Mouse (Mus musculus) CH12.LX (cell line): ENCODE measurements around the gene Irf8. TPM values are rescaled to one million over a fixed set of nuclear protein-coding genes. Genes with fewer than 3 reads are reported as not detected.

Experiments
- DNase-seq: peaks from one replicate; pipeline ENCODE4 v3.0.0-alpha.2; 2013; ENCODE audit errors: extremely low read depth
- H3K27ac ChIP-seq: 2 replicates; pipeline ENCODE4 v1.5.1; 2012; ENCODE audit warnings: low read depth, mild to moderate bottlenecking, control low read depth, moderate library complexity; ENCODE audit not compliant: insufficient read depth
- H3K27me3 ChIP-seq: replicated peaks from 2 replicates; pipeline ENCODE3; 2012; ENCODE audit warnings: inconsistent platforms
- H3K36me3 ChIP-seq, 2 experiments: replicated peaks in 1 of 2; 2 replicates each; pipeline versions ENCODE3 to v1.6.1; 2012; ENCODE audit warnings: inconsistent platforms in 1 of 2, low read length in 1 of 2, mild to moderate bottlenecking in 1 of 2, mixed read lengths in 1 of 2, moderate library complexity in 1 of 2; ENCODE audit not compliant: control insufficient read depth in 1 of 2, insufficient read depth in 1 of 2
- H3K4me1 ChIP-seq, 2 experiments: 2 replicates each; pipeline ENCODE4 v1.6.1; 2012; ENCODE audit warnings: inconsistent platforms in 1 of 2, moderate library complexity in 1 of 2; ENCODE audit not compliant: insufficient read depth in 2 of 2, control insufficient read depth in 1 of 2
- H3K4me2 ChIP-seq: 2 replicates; pipeline ENCODE4 v1.6.1; 2012; ENCODE audit warnings: low read depth, mild to moderate bottlenecking, control low read depth; ENCODE audit not compliant: poor library complexity, insufficient read depth, severe bottlenecking
- H3K4me3 ChIP-seq, 3 experiments: fragments of 150-350 bp in 1 of 3; sonication (generic) in 1 of 3; replicated peaks in 1 of 3; 2 replicates each; pipeline versions ENCODE3 to v1.5.1; 2011 to 2012; ENCODE audit warnings: low read depth in 2 of 3, low read length in 2 of 3, mild to moderate bottlenecking in 2 of 3, moderate library complexity in 2 of 3, control low read depth in 1 of 3, improper control_type of control experiment in 1 of 3, inconsistent platforms in 1 of 3, mixed read lengths in 1 of 3; ENCODE audit not compliant: poor library complexity in 1 of 3
- H3K79me2 ChIP-seq: replicated peaks from 2 replicates; pipeline ENCODE4 v1.6.1; 2012; ENCODE audit warnings: mild to moderate bottlenecking, moderate library complexity; ENCODE audit not compliant: control insufficient read depth, poor library complexity, insufficient read depth, severe bottlenecking; ENCODE audit errors: extremely low read depth
- H3K9ac ChIP-seq: 2 replicates; pipeline ENCODE4 v1.6.1; 2012; ENCODE audit warnings: low read depth, mild to moderate bottlenecking, control low read depth, moderate library complexity; ENCODE audit not compliant: insufficient read depth
- H3K9me3 ChIP-seq: replicated peaks from 2 replicates; pipeline ENCODE3; 2012; ENCODE audit warnings: low read length, inconsistent platforms, mixed read lengths
- BHLHE40 ChIP-seq: IDR thresholded peaks from 2 replicates; pipeline ENCODE4 v1.6.1; 2011; ENCODE audit warnings: mild to moderate bottlenecking, low read depth, low read length, improper control_type of control experiment
- CHD2 ChIP-seq: IDR thresholded peaks from 2 replicates; pipeline ENCODE4 v1.6.1; 2011; ENCODE audit warnings: low read length, improper control_type of control experiment
- CTCF ChIP-seq, 2 experiments: IDR thresholded peaks in 1 of 2; conservative IDR thresholded peaks in 1 of 2; 2 replicates each; pipeline ENCODE4 v1.5.1; 2011 to 2012; ENCODE audit warnings: low read depth in 2 of 2, low read length in 2 of 2, improper control_type of control experiment in 1 of 2, inconsistent platforms in 1 of 2, mild to moderate bottlenecking in 1 of 2, moderate library complexity in 1 of 2
- E2F4 ChIP-seq: IDR thresholded peaks from 2 replicates; pipeline ENCODE4 v1.6.1; 2011; ENCODE audit warnings: low read depth, low read length, improper control_type of control experiment; ENCODE audit not compliant: insufficient replicate concordance
- ETS1 ChIP-seq: conservative IDR thresholded peaks from 2 replicates; pipeline ENCODE4 v1.6.1; 2012; ENCODE audit warnings: low read depth, mild to moderate bottlenecking, inconsistent platforms, low read length, improper control_type of control experiment, moderate library complexity
- IRF4 ChIP-seq: IDR thresholded peaks from 2 replicates; pipeline ENCODE4 v1.6.1; 2014; ENCODE audit warnings: low read depth, mild to moderate bottlenecking, inconsistent platforms, low read length, improper control_type of control experiment
- MAX ChIP-seq: IDR thresholded peaks from 2 replicates; pipeline ENCODE4 v1.6.1; 2011; ENCODE audit warnings: low read length, improper control_type of control experiment
- MAZ ChIP-seq: IDR thresholded peaks from 2 replicates; pipeline ENCODE4 v1.6.1; 2012; ENCODE audit warnings: low read depth, mild to moderate bottlenecking, inconsistent platforms, low read length, improper control_type of control experiment, moderate library complexity
- MXI1 ChIP-seq: IDR thresholded peaks from 2 replicates; pipeline ENCODE4 v1.6.1; 2011; ENCODE audit warnings: mild to moderate bottlenecking, low read depth, low read length, improper control_type of control experiment
- NELFE ChIP-seq: IDR thresholded peaks from 2 replicates; pipeline ENCODE4 v1.6.1; 2011; ENCODE audit warnings: low read depth, low read length, improper control_type of control experiment
- NRF1 ChIP-seq: IDR thresholded peaks from 2 replicates; pipeline ENCODE4 v1.6.1; 2014; ENCODE audit warnings: low read depth, mild to moderate bottlenecking, inconsistent platforms, low read length, improper control_type of control experiment, moderate library complexity
- PAX5 ChIP-seq: IDR thresholded peaks from 2 replicates; pipeline ENCODE4 v1.6.1; 2012; ENCODE audit warnings: low read length, inconsistent platforms, mixed read lengths
- POLR2A ChIP-seq: IDR thresholded peaks from 2 replicates; pipeline ENCODE4 v1.6.1; 2011; ENCODE audit warnings: low read depth, mild to moderate bottlenecking, improper control_type of control experiment, low read length
- POLR2AphosphoS2 ChIP-seq: IDR thresholded peaks from 2 replicates; pipeline ENCODE4 v1.6.1; 2011; ENCODE audit warnings: low read depth, low read length, improper control_type of control experiment
- RCOR1 ChIP-seq: conservative IDR thresholded peaks from 2 replicates; pipeline ENCODE4 v1.6.1; 2012; ENCODE audit warnings: low read depth, mild to moderate bottlenecking, inconsistent platforms, low read length, improper control_type of control experiment
- SIN3A ChIP-seq: IDR thresholded peaks from 2 replicates; pipeline ENCODE4 v1.6.1; 2012; ENCODE audit warnings: low read length, improper control_type of control experiment, inconsistent platforms
- TBP ChIP-seq: conservative IDR thresholded peaks from 2 replicates; pipeline ENCODE4 v1.6.1; 2011; ENCODE audit warnings: low read depth, low read length, improper control_type of control experiment
- UBTF ChIP-seq: IDR thresholded peaks from 2 replicates; pipeline ENCODE4 v1.6.1; 2012; ENCODE audit warnings: low read depth, mild to moderate bottlenecking, inconsistent platforms, low read length, improper control_type of control experiment, moderate library complexity
- USF1 ChIP-seq: IDR thresholded peaks from 2 replicates; pipeline ENCODE4 v1.6.1; 2014; ENCODE audit warnings: low read depth, mild to moderate bottlenecking, inconsistent platforms, low read length, improper control_type of control experiment
- ZC3H11A ChIP-seq: IDR thresholded peaks from 2 replicates; pipeline ENCODE4 v1.6.1; 2012; ENCODE audit warnings: low read depth, mild to moderate bottlenecking, inconsistent platforms, low read length, improper control_type of control experiment
- ZMIZ1 ChIP-seq: IDR thresholded peaks from 2 replicates; pipeline ENCODE4 v1.6.1; 2012; ENCODE audit warnings: low read depth, mild to moderate bottlenecking, inconsistent platforms, low read length, improper control_type of control experiment
- ZNF384 ChIP-seq: IDR thresholded peaks from 2 replicates; pipeline ENCODE4 v1.6.1; 2012; ENCODE audit warnings: low read depth, low read length, improper control_type of control experiment, inconsistent platforms
- dilution Hi-C: fragments of 300-500 bp; cut with MboI; formaldehyde crosslinking; loops from 2 replicates; pipeline ENCODE4 v1.14.3; 2020; ENCODE audit warnings: low sequenced_read_pairs; ENCODE audit not compliant: extremely low pct_unique_long_range_greater_than_20kb, extremely low pct_ligation_motif_present
- in situ Hi-C: fragments of 300-500 bp; cut with MboI; formaldehyde crosslinking; loops from 3 replicates; pipeline ENCODE4 v1.14.3; 2019; ENCODE audit warnings: low sequenced_read_pairs, low pct_ligation_motif_present, low pct_unique_long_range_greater_than_20kb, mixed read lengths
- polyA plus RNA-seq: library from polyadenylated mRNA; unstranded; fragments of >175 nt; gene quantifications from 2 replicates; pipeline ENCODE4 v1.2.1, GENCODE M21; 2012; ENCODE audit warnings: low read depth; ENCODE audit not compliant: insufficient read length
- total RNA-seq, 2 experiments: library from RNA; depleted of rRNA; stranded (reverse); fragments of 300-350 nt in 1 of 2; fragments of >200 nt in 1 of 2; gene quantifications; 2 replicates each; pipeline ENCODE4 v1.2.3; 2012 to 2014

The Irf8 gene
- total RNA-seq (2012; rRNA removed) (16.3 and 17.7 TPM in 2 replicates), total RNA-seq (2014; rRNA removed) (11.2 and 13.3 TPM in 2 replicates), polyA plus RNA-seq (34.3 and 37.4 TPM in 2 replicates)

- peak within 1 kb of the TSS; percentile 64 for H3K9ac ChIP-seq
- peaks cover 18 to 50% of the 10 kb centered on the region in 2 experiments for H3K4me1 ChIP-seq
- peaks cover 35% of the 10 kb centered on the region for H3K27me3 ChIP-seq
- dilution Hi-C loops = no loop called here
- H3K9me3 ChIP-seq = no peaks in the 10 kb centered on the region
- no peaks in the 10 kb centered on the region; the same call in 1 of the 2 replicates for H3K79me2 ChIP-seq
- in situ Hi-C loops = loop anchor here (5.0 kb wide), 1 partner anchor 34 kb away; no protein-coding TSS in a partner anchor
- peak within 1 kb of the TSS; percentile 58 to 66 (median 58) for H3K4me3 ChIP-seq
- H3K4me2 ChIP-seq = peak within 1 kb of the TSS; percentile 94
- peak; percentile 75 for DNase-seq
- TF ChIP-seq IRF4 (no peak), ETS1 (no peak), RCOR1 (no peak), MAZ (no peak), MAX (peak; percentile 70), CTCF (conservative IDR thresholded peaks at IDR 0.05 in 1 of 2, IDR thresholded peaks at IDR 0.05 in 1 of 2; ENCODE audit: low read depth in 2 of 2, low read length in 2 of 2) (0 out of 4 replicates have a peak, but pooled peaks of 1 of the 2 experiments have one; percentile 1), ZC3H11A (no peak), NELFE (peak; percentile 69), SIN3A (peak; percentile 33; the same call in 1 of the 2 replicates), UBTF (no peak), USF1 (no peak; the same call in 1 of the 2 replicates), ZNF384 (no peak), PAX5 (no peak), POLR2AphosphoS2 (no peak), BHLHE40 (peak; percentile 79), POLR2A (peak; percentile 91), TBP (peak; percentile 88), MXI1 (peak; percentile 54; the same call in 1 of the 2 replicates), ZMIZ1 (peak; percentile 90), CHD2 (peak; percentile 89), E2F4 (0 out of 2 replicates have a peak, but pooled peaks have one; percentile 15), NRF1 (peak; percentile 54)
- H3K36me3 ChIP-seq = peaks cover 4 to 24% of the 10 kb centered on the region in 2 experiments
- H3K27ac ChIP-seq = no peak within 1 kb of the TSS
These were observed at the start of gene Irf8 for GRCm38 (mm10) chr8:120735770-120736481. Gene Irf8, plus strand, starts transcription at chr8:120736358.
